Mouse (Mus musculus) Patski (cell line): Measurements from ENCODE around the gene Trp53tg5. TPM values are rescaled to one million over a fixed set of nuclear protein-coding genes. Genes with fewer than 3 reads are reported as not detected.

Experiments used
- ATAC-seq: fragments of 100-300 bp; one replicate; pipeline ENCODE4 v1.8.0; 2021
- CTCF ChIA-PET: fragments of 350-600 bp; sonication (Branson Sonifier 250); formaldehyde crosslinking; loops from one replicate; lab custom pipeline; 2022; ENCODE audit warnings: inconsistent platforms; lab: Charles Lee
- POLR2A ChIA-PET: fragments of 350-600 bp; sonication (Branson Sonifier 250); formaldehyde crosslinking; loops from one replicate; lab custom pipeline; 2022; ENCODE audit warnings: antibody characterized with exemption, inconsistent platforms; lab: Charles Lee
- DNase-seq: peaks from one replicate; pipeline ENCODE4 v3.0.0-alpha.2; 2011; ENCODE audit warnings: low read depth, low spot score
- H3K27me3 ChIP-seq: fragments of 371-371 bp; one replicate; pipeline ENCODE4 v1.5.1; 2021
- CTCF ChIP-seq: fragments of 100-300 bp; IDR thresholded peaks from one replicate; pipeline ENCODE4 v1.5.1; 2021
- in situ Hi-C: fragments of 300-500 bp; cut with MboI; formaldehyde crosslinking; loops from 3 replicates; pipeline ENCODE4 v1.11.1; 2018; ENCODE audit warnings: low pct_unique_long_range_greater_than_20kb, mixed read lengths
- polyA plus RNA-seq: library from polyadenylated mRNA; unstranded; gene quantifications from one replicate; pipeline ENCODE4 v1.2.3, GENCODE M21; 2021

Gene Trp53tg5
- polyA plus RNA-seq, 1 experiment from 2014 or later = 0.39 TPM

- DNase-seq (no peak), ATAC-seq (peak; percentile 44)
- in situ Hi-C loops = no loop called here
- peak; percentile 84 for TF ChIP-seq CTCF
- no peaks in the 10 kb centered on the region for H3K27me3 ChIP-seq
- CTCF ChIA-PET = interaction anchor here (0.6 to 2.3 kb wide), 17 partner anchors 9 to 99 kb away, joined by 3 to 17 read pairs (median 3); partner anchors contain the start of genes Dbndd2, Gm20458, Pigt and Sys1
- POLR2A ChIA-PET = interaction anchor here (0.9 to 1.2 kb wide), 2 partner anchors 24 to 28 kb away, joined by 3 read pairs; partner anchors contain the start of gene Pigt
Observed at GRCm38 (mm10) chr2:164470254-164470653, 3.3 kb downstream of the Trp53tg5 start.

DNA sequence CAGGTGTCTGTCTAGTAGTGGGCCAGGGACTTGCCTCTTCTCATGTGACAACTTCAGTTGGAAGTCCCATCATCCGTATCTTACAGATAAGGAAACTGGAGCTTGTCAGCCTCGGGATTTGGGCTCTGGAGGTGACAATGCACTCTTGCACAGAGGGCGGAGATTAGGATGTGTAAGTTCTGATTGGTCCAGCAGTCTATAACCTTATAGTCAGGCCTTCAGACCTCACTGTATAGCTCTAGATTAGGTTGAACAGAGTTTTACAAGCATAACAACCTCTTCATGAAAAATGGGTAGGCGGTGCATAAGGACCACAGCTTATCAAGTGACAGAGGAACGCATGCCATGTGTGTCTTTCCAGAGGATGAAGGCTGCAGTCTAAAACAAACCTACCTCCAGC lies 6.7 kb downstream of the Trp53tg5 start:
- CTCF ChIA-PET = interaction anchor here (1.0 to 5.1 kb wide), 4 partner anchors 18 to 52 kb away, joined by 3 to 19 read pairs (median 7); no protein-coding TSS in a partner anchor
- no peak for DNase-seq
- POLR2A ChIA-PET = interaction anchor here (0.6 to 1.5 kb wide), 3 partner anchors 30 to 302 kb away, joined by 3 to 5 read pairs (median 3); no protein-coding TSS in a partner anchor
- ATAC-seq = no peak
- in situ Hi-C loops = no loop called here
- no peaks in the 10 kb centered on the region for H3K27me3 ChIP-seq
- no peak for TF ChIP-seq CTCF

DNA sequence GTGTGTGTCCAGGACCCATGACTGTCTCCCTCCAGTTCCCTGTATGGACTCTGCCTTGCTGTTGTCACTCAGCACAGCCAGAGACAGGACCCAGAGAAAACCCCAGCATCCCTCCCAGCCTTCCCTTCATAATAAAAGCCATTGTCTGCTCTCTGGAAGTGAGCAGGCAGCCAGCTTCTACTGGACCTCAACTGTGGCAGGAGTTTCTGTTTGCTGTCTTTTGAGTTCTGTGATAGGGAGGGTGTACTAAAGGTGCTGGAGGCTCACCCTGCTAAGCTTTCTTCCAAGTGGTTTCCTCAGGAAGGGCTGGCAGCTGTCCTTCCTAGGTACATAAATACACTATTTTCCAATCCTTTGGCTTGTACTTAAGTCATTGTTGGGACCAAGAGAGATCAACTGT lies 8.4 kb downstream of the Trp53tg5 start:
- POLR2A ChIA-PET = interaction anchor here (1.3 kb wide), 1 partner anchor 21 kb away, joined by 6 read pairs; the partner anchor contains the start of gene Dbndd2
- in situ Hi-C loops = no loop called here
- DNase-seq = no peak
- TF ChIP-seq CTCF = no peak
- H3K27me3 ChIP-seq = no peaks in the 10 kb centered on the region
- no peak for ATAC-seq
- CTCF ChIA-PET = interaction anchor here (0.9 to 5.1 kb wide), 6 partner anchors 9 to 56 kb away, joined by 3 to 19 read pairs (median 4); partner anchors contain the start of gene Sys1

DNA sequence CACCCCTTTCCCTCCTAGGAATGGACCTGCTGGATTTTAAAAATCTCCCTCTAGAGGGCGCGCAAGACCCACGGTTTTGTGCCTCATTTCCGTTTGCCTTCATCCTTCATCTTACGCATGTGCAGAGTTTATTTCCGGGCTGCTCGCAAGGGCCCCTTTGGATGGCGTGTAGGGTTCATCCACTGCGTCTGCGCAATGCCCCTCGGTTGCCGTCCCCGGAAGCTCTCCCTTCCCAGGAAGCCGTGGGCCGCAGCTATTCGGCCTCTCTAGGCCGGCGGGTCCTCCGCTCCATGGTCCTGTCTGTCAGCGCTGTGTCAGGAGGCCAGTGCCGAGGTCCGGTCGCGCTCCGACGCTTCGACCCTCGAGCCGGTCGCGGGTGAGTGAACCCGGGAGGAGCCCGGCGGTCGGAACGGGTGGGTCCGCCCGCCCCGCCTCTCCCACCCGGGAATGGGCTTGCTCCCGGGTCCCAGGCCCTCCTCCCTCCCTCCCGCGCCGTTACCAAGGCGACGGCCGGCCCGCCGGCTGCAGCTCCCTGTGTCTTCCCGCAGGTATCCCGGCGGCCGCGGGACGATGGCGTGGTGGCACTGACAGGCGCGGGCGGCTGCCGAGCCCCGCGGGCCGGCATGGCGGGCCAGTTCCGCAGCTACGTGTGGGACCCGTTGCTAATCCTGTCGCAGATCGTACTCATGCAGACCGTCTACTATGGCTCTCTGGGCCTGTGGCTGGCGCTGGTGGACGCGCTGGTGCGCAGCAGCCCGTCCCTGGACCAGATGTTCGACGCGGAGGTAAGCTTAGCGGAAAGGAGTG lies 12.6 kb downstream of the Trp53tg5 start, which contains the start of gene Gm20458:
Gene Gm20458, plus strand, starts transcription at position 223 of the 807 bp plus-strand sequence.
- ChIA-PET CTCF (interaction anchor here (0.6 to 2.2 kb wide), 20 partner anchors 9 to 102 kb away, joined by 3 to 18 read pairs (median 4); partner anchors contain the start of gene Trp53tg5), POLR2A (interaction anchor here (0.6 to 1.9 kb wide), 11 partner anchors 14 to 1054 kb away, joined by 3 to 4 read pairs (median 3); no protein-coding TSS in a partner anchor)
- DNase-seq (peak; percentile 91), ATAC-seq (peak; percentile 81)
- in situ Hi-C loops = loop anchor here (5.0 kb wide), 1 partner anchor 56 kb away; no protein-coding TSS in a partner anchor
- TF ChIP-seq CTCF = peak; percentile 87
- no peaks in the 10 kb centered on the region for H3K27me3 ChIP-seq

- ChIA-PET POLR2A (interaction anchor here (1.4 kb wide), 1 partner anchor 31 kb away, joined by 3 read pairs; no protein-coding TSS in a partner anchor), CTCF (interaction anchor here (1.1 to 1.6 kb wide), 6 partner anchors 36 to 72 kb away, joined by 3 to 4 read pairs (median 3); no protein-coding TSS in a partner anchor)
- in situ Hi-C loops = loop anchor here (5.0 kb wide), 1 partner anchor 41 kb away; no protein-coding TSS in a partner anchor
- no peak for TF ChIP-seq CTCF
- no peak for ATAC-seq
- H3K27me3 ChIP-seq = no peaks in the 10 kb centered on the region
- no peak for DNase-seq
Observed at GRCm38 (mm10) chr2:164458535-164458934, 15.0 kb downstream of the Trp53tg5 start.

DNA sequence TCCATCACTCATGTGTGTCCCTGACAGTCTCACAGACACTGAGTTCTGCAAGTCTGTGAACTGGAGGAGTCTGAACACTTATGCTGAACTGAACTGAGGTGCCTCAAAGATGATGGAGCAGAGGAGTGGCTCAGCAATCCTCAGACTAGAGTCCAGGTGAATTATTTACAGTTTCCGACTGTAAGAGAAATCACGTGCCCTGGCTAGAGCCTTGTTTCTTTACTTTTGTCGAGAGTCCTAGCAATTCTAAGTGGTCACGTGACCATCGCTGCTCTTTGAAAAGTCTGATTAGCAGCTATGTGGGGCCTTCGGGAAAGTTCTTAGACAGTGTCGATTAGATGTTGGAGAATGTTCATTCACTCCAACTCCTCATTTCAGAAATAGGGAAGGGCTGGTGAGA lies 15.6 kb downstream of the Trp53tg5 start:
- TF ChIP-seq CTCF = no peak
- ChIA-PET POLR2A (interaction anchor here (1.4 to 8.3 kb wide), 2 partner anchors 17 to 30 kb away, joined by 3 to 110 read pairs; partner anchors contain the start of gene Sdc4), CTCF (interaction anchor here (1.1 to 1.6 kb wide), 7 partner anchors 9 to 73 kb away, joined by 3 to 4 read pairs (median 3); no protein-coding TSS in a partner anchor)
- no peak for ATAC-seq
- no peak for DNase-seq
- no peaks in the 10 kb centered on the region for H3K27me3 ChIP-seq
- in situ Hi-C loops = loop anchor here (5.0 kb wide), 1 partner anchor 41 kb away; no protein-coding TSS in a partner anchor

DNA sequence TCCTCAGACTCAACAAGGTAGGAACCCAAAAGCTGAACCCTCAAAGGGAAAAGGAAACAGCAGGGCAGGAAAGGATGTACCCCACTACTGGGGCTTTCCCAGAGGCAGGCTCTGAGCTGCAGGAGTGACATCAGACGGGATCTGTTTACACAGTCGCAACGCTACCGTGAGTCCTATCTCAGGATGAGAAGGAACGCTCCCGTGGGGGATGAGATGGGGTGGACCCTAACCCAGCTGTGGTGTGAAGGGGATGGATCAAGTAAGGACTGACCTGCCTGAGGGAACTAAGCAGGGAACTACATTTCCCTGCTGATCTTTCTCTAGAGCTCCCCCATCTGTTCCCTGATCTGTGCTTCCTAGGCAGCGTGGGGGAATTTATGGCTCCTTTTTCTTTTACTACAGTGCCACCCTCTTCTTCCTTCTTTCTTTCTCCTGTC lies 16.6 kb downstream of the Trp53tg5 start, which contains the start of gene Sys1:
Gene Sys1, plus strand, starts transcription at position 101 of the 437 bp plus-strand sequence.
- ChIA-PET POLR2A (interaction anchor here (0.6 to 8.3 kb wide), 6 partner anchors 16 to 39 kb away, joined by 3 to 110 read pairs (median 8); partner anchors contain the start of gene Sdc4), CTCF (interaction anchor here (0.6 to 3.5 kb wide), 17 partner anchors 8 to 70 kb away, joined by 3 to 17 read pairs (median 3); partner anchors contain the start of gene Sdc4)
- no peaks in the 10 kb centered on the region for H3K27me3 ChIP-seq
- peak; percentile 29 for TF ChIP-seq CTCF
- DNase-seq = no peak
- ATAC-seq = peak; percentile 5
- in situ Hi-C loops = loop anchor here (5.0 kb wide), 1 partner anchor 40 kb away; no protein-coding TSS in a partner anchor

GRCm38 (mm10) chr2:164456413-164456812 lies 17.1 kb downstream of the Trp53tg5 start:
- CTCF ChIA-PET = interaction anchor here (0.6 to 3.5 kb wide), 20 partner anchors 8 to 71 kb away, joined by 3 to 17 read pairs (median 4); partner anchors contain the start of gene Sdc4
- no peak for TF ChIP-seq CTCF
- DNase-seq = no peak
- ATAC-seq = no peak
- in situ Hi-C loops = loop anchor here (5.0 kb wide), 1 partner anchor 39 kb away; no protein-coding TSS in a partner anchor
- no peaks in the 10 kb centered on the region for H3K27me3 ChIP-seq
- POLR2A ChIA-PET = interaction anchor here (0.6 to 8.3 kb wide), 8 partner anchors 10 to 71 kb away, joined by 3 to 110 read pairs (median 6); partner anchors contain the start of gene Sdc4

DNA sequence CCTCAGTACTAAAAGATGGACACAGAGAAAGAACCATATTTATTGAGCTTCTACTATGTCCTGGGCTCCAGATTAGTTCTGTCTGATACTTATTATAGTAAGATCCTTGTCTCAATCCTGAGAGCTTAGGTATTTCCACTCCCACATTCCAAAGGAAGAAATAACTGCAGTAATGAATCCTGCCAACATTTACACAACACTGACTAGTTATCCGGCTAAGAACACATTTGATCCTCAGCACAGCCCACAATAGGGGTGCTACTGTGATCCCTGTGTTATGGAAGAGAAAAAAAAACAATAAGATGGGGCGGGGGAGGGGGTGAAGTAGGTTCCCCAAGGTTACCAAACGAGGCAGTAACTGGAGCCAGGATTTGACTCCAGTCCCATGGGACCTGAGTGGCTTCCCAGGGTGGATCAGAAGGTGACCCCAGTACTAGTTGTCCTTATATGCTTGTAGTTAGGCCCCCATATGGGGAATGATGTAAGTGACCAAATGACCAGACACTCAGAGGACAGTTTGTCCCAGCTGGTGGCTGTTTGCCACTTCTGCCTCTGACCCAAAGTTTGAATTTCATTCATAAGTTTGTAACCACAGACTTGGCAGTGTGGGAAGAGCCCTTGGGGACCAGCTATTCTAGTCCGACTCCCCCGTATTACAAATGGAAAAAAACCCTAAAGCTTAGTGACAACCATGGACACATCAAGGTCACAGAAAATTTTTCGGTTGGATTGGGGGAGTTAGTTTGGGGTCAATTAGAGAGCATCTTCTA lies 17.9 kb downstream of the Trp53tg5 start:
- H3K27me3 ChIP-seq = no peaks in the 10 kb centered on the region
- in situ Hi-C loops = loop anchor here (5.0 kb wide), 1 partner anchor 38 kb away; no protein-coding TSS in a partner anchor
- TF ChIP-seq CTCF = no peak
- ChIA-PET CTCF (interaction anchor here (0.6 to 3.5 kb wide), 13 partner anchors 9 to 72 kb away, joined by 3 to 17 read pairs (median 7); partner anchors contain the start of gene Sdc4), POLR2A (interaction anchor here (0.6 to 8.3 kb wide), 7 partner anchors 10 to 72 kb away, joined by 3 to 110 read pairs (median 6); partner anchors contain the start of gene Sdc4)
- ATAC-seq (peak; percentile 63), DNase-seq (no peak)
